Mouse (Mus musculus) small intestine, adult 2 months (tissue): Measurements from ENCODE around the gene Zfp654.

Experiments used
- CTCF ChIP-seq: fragments of 200-500 bp; IDR thresholded peaks from 2 replicates; pipeline ENCODE4 v1.5.1; 2012; ENCODE audit warnings: low read depth, mild to moderate bottlenecking, control low read depth, inconsistent platforms, low read length, moderate library complexity, mixed read lengths; ENCODE audit not compliant: insufficient replicate concordance, insufficient read length; ENCODE audit errors: extremely low read depth
- POLR2A ChIP-seq: fragments of 200-500 bp; IDR thresholded peaks from 2 replicates; pipeline ENCODE4 v1.6.1; 2012; ENCODE audit warnings: low read depth, mild to moderate bottlenecking, control low read depth, inconsistent platforms, low read length, moderate library complexity

DNA sequence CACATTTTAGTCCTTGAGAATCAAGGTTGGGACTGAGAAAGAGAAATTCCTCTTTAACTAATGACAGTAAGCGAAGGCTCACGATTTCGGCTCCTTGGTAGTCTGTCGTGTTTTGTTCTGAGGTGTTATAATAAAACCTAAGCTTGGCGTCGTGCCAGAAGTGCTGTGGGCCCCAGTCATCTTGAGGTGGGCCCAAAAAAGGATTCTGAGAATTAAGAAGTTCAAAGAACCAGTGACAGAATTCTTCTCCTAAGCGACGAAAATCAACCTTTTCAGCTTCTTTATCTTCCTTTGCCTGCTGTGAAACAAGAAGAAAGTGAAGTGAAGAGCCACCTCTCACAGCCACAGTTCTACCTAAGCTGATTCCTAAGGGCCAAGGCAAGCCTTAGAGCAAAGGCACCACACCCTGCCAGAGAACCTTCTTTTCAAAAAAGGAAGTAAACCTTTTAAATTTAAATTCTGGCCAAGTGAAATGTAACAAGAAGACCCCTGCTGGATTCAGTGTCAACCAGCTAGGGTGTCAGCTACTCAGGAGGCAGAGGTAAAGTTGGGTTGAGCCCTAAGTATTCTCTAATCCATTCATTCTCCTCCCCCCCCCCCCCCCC is 84.7 kb downstream of the Zfp654 start:
- TF ChIP-seq CTCF (no peak), POLR2A (no peak)
